Mouse (Mus musculus) heart, postnatal 0 days (tissue): ENCODE data around the gene Vamp5. TPM values are rescaled to one million over a fixed set of nuclear protein-coding genes. Genes with fewer than 3 reads are reported as not detected.

Experiments used
- ATAC-seq: fragments of 200-750 bp; cut with Nextera tagmentation; 2 replicates; pipeline ENCODE4 v1.8.0; 2017; ENCODE audit warnings: low read depth, moderate number of reproducible peaks, moderate library complexity; ENCODE audit not compliant: insufficient read depth
- DNase-seq: peaks from one replicate; pipeline ENCODE4 v3.0.0-alpha.2; 2016; ENCODE audit warnings: low spot score
- H3K27ac ChIP-seq: fragments of 300-500 bp; sonication (generic); 2 replicates; pipeline ENCODE4 v1.5.1; 2014; ENCODE audit warnings: low read depth, mild to moderate bottlenecking
- H3K27me3 ChIP-seq: fragments of 300-500 bp; sonication (generic); 2 replicates; pipeline ENCODE4 v1.6.1; 2014; ENCODE audit warnings: low read length, mixed read lengths; ENCODE audit not compliant: control insufficient read depth, insufficient read depth
- H3K36me3 ChIP-seq: fragments of 300-500 bp; sonication (generic); replicated peaks from 2 replicates; pipeline ENCODE4 v1.6.1; 2014; ENCODE audit warnings: low read length, mixed read lengths; ENCODE audit not compliant: control insufficient read depth, insufficient read depth
- H3K4me1 ChIP-seq: fragments of 300-500 bp; sonication (generic); 2 replicates; pipeline ENCODE4 v1.6.1; 2014; ENCODE audit warnings: antibody characterized with exemption; ENCODE audit not compliant: control insufficient read depth, insufficient read depth
- H3K4me2 ChIP-seq: fragments of 300-500 bp; sonication (generic); 2 replicates; pipeline ENCODE4 v1.6.1; 2014; ENCODE audit warnings: low read depth, mild to moderate bottlenecking, low read length, moderate library complexity
- H3K4me3 ChIP-seq: fragments of 300-500 bp; sonication (generic); 2 replicates; pipeline ENCODE4 v1.5.1; 2014; ENCODE audit warnings: low read depth, low read length
- H3K9ac ChIP-seq: fragments of 300-500 bp; sonication (generic); replicated peaks from 2 replicates; pipeline ENCODE4 v1.6.1; 2014; ENCODE audit warnings: low read depth, low read length, mixed read lengths
- H3K9me3 ChIP-seq: fragments of 300-500 bp; sonication (generic); replicated peaks from 2 replicates; pipeline ENCODE4 v1.6.1; 2016; ENCODE audit warnings: low read length; ENCODE audit not compliant: control insufficient read depth
- CTCF ChIP-seq: IDR thresholded peaks from 2 replicates; pipeline ENCODE4 v1.5.1; 2016; ENCODE audit warnings: antibody characterized with exemption, control low read depth, low read depth
- EP300 ChIP-seq: IDR thresholded peaks from 2 replicates; pipeline ENCODE4 v1.6.1; 2016; ENCODE audit warnings: antibody characterized with exemption, low read depth
- WGBS: fragments of 180-500 bp; shearing (Covaris S2); extraction: QIAGEN DNeasy Blood & Tissue Kit; methylation state at CpG from one replicate; pipeline ENCODE4 v1.1.7; 2014; 5-methylcytosine and 5-hydroxymethylcytosine counted together
- polyA plus RNA-seq: library from polyadenylated mRNA; unstranded; fragments of >200 nt; fragmentation: Nextera tagmentation; extraction: Ambion mirVana; gene quantifications from 2 replicates; pipeline ENCODE4 v1.2.1, GENCODE M21; 2015
- total RNA-seq: library from RNA; depleted of rRNA; stranded (reverse); fragments of >200 nt; gene quantifications from 2 replicates; pipeline ENCODE4 v1.2.3, GENCODE M21; 2014; ENCODE audit warnings: low replicate concordance

Gene Vamp5
- total and polyA plus RNA-seq, 2 experiments from 2014 or later, result 19.5 to 49.0 TPM

DNA sequence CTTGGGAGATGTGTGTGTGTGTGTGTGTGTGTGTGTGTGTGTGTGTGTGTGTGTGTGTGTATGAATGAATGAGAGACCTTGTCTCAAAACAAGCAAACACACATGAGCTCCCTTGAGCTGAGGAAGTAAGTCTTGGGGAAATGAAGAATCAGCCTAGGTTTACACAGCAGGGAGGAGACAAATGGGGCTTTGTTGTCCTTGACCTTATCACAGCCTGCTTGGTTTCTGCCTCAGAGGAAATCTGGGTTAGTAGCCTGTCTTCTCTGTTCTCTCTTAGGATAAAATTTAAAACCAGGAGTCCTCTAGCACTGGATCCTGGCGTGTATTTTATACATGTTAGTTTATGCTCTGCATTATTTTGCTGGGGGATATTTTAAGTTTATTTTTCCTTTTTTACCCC is 39.5 kb upstream of the Vamp5 start:
- peaks cover 65% of the 10 kb centered on the region for H3K36me3 ChIP-seq
- H3K9ac ChIP-seq, result no peak overlapping the region
- H3K9me3 ChIP-seq, result 0 out of 2 replicates have a peak, but pooled peaks cover under 1% of the 10 kb centered on the region
- no peaks in the 10 kb centered on the region for H3K27me3 ChIP-seq
- no peak overlapping the region for H3K4me3 ChIP-seq
- DNase-seq (no peak), ATAC-seq (no peak)
- WGBS, result 68% methylated on average over 1 of the region's 1 CpGs
- H3K4me1 ChIP-seq, result peaks cover 5% of the 10 kb centered on the region; the same call in 1 of the 2 replicates
- H3K4me2 ChIP-seq, result no peak overlapping the region
- TF ChIP-seq EP300, result no peak
- no peak for TF ChIP-seq CTCF
- H3K27ac ChIP-seq, result no peak overlapping the region

DNA sequence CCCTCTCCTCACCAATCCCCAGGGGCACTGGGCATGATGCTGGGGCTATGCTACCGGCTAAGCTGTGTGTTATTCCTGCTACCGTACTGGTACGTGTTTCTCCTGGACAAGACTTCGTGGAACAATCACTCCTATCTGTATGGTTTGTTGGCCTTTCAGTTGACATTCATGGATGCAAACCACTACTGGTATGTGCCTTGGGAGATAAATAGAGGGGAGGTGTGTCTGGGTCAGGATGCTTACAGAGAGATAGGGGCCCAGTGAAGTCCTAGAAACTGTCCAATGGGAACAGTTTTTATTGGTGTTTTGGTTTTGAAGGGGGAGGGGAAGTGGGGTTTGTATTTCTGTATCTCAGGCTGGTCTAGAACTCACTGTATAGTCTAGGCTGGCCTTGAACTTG is 38.0 kb upstream of the Vamp5 start:
- ATAC-seq (no peak), DNase-seq (no peak)
- Histone ChIP-seq H3K9ac (no peak overlapping the region), H3K36me3 (peaks cover 51% of the 10 kb centered on the region), H3K4me2 (no peak overlapping the region), H3K27me3 (no peaks in the 10 kb centered on the region), H3K27ac (no peak overlapping the region), H3K4me3 (no peak overlapping the region), H3K4me1 (peaks cover 8% of the 10 kb centered on the region; the same call in 1 of the 2 replicates), H3K9me3 (no peaks in the 10 kb centered on the region)
- no peak for TF ChIP-seq CTCF
- no peak for TF ChIP-seq EP300
- 87% methylated on average over 4 of the region's 4 CpGs for WGBS

DNA sequence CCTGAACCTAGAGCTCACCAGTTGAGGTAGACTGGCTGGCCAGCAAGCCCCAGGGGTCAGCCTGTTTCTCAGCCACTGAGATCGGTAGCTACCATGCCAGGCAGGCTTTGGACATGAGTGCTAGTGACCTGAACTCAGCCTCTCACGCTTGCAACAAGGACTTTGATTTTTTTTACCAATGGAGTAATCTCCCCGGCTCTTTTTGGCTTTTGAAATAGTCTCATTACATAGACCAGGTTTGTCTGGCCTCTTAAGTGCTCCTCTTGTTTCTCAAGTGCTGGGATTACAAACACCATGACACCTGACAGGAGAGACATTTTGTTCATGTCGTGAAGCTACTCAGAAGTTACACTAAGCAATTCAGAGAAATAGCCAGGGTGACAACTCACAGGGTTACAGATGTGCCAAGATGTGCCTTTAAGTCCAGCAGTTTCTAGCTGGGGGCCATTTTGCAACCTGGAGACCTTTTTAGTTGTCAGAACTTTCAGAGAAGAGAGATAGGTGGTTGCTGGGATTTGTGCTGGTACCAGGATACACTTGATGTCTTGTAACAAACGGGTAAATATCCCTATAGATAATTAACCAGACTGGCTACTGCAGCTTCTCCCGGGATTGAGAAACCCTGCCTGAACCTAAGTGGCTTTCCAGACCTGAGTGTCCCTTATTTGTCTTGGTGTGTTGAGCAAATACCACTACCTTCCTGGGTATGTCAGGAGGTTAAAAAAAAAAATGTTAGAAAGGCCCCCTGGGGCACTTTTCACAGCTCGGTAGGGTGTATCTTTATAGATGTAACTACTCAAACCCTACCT is 35.9 kb upstream of the Vamp5 start:
- Histone ChIP-seq H3K4me2 (no peak overlapping the region), H3K9ac (peak overlapping the region; percentile 10; the same call in 1 of the 2 replicates), H3K9me3 (no peaks in the 10 kb centered on the region), H3K4me1 (peaks cover 8% of the 10 kb centered on the region; the same call in 1 of the 2 replicates), H3K27me3 (no peaks in the 10 kb centered on the region), H3K36me3 (peaks cover 30% of the 10 kb centered on the region), H3K4me3 (no peak overlapping the region), H3K27ac (no peak overlapping the region)
- ATAC-seq, result no peak
- WGBS, result 60% methylated on average over 7 of the region's 7 CpGs
- no peak for DNase-seq
- no peak for TF ChIP-seq CTCF
- no peak for TF ChIP-seq EP300

DNA sequence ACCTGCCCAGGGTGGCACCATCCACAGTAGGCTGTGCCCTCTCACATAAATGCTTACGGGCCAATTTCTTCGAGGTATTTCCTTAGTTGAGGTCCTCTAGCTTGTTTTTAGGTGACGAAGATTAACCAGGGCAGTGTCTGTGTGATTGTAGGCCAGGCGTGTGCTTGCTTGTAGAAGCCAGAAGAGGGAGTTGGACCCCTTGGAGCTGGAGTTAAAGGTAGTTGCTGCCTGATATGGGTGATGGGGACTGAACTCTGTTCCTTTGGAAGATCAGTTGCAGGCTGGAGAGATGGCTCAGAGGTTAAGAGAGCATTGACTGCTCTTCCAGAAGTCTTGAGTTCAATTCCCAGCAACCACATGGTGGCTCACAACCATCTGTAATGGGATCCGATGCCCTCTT is 34.9 kb upstream of the Vamp5 start:
- TF ChIP-seq EP300 (no peak), CTCF (no peak)
- no peak for DNase-seq
- Histone ChIP-seq H3K9ac (0 out of 2 replicates have a peak overlapping the region, but pooled peaks have one; percentile 85), H3K4me2 (peak overlapping the region; percentile 82), H3K36me3 (peaks cover 21% of the 10 kb centered on the region), H3K9me3 (no peaks in the 10 kb centered on the region), H3K4me1 (peaks cover 8% of the 10 kb centered on the region; the same call in 1 of the 2 replicates), H3K4me3 (peak overlapping the region; percentile 85), H3K27ac (no peak overlapping the region), H3K27me3 (no peaks in the 10 kb centered on the region)
- WGBS, result 80% methylated on average over 5 of the region's 5 CpGs
- ATAC-seq, result no peak

DNA sequence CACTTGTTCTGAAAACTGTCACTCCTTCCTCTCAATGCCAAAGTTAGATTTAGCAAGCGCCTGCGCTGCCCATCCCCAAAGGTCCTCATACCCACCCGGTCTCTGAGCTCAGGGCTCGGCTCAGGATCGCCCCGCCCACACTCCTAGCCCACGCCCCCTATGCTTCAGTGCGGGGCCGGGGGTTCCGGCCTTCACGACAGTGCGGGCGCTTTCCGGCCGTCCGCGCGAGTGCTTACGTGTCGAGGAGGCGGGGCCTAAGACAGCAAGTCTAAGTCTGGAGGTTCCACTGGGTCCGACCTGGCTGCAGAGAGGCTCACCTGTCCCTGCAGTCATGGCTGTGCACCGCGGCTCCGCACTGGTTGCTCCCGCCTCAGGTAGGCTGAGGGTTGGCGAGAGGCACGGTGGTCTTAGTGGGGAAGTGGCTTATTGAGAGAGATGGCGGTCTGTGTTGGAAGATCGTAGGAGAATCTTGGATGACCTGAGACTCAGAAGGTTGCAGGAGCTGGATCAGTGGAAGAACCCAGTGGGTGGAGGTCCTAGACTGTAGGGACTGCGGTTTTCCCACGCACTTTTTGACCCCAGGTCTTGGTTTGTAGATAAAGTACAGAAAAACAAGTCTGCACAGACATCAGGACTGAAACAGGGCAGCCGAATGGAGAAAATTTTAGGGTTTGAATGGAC is 33.9 kb upstream of the Vamp5 start, which contains the start of gene Ggcx:
Gene Ggcx, plus strand, starts transcription at position 233 of the 681 bp plus-strand sequence.
- Histone ChIP-seq H3K27me3 (no peaks in the 10 kb centered on the region), H3K9ac (peak within 1 kb of the TSS; percentile 85), H3K4me2 (peak within 1 kb of the TSS; percentile 82), H3K27ac (peak within 1 kb of the TSS; percentile 58), H3K36me3 (peaks cover 17% of the 10 kb centered on the region), H3K4me1 (peaks cover 8% of the 10 kb centered on the region; the same call in 1 of the 2 replicates), H3K4me3 (peak within 1 kb of the TSS; percentile 85), H3K9me3 (no peaks in the 10 kb centered on the region)
- 2% methylated on average over 33 of the region's 33 CpGs for WGBS
- peak; percentile 96 for DNase-seq
- ATAC-seq, result peak; percentile 96
- TF ChIP-seq CTCF, result peak; percentile 11; the same call in 1 of the 2 replicates
- TF ChIP-seq EP300, result no peak
